Mouse (Mus musculus): ENCODE data around the gene Chaf1a. TPM values are rescaled to one million over a fixed set of nuclear protein-coding genes. Genes with fewer than 3 reads are reported as not detected.

Chaf1a gene
- polyA plus RNA-seq, 1 experiment from 2014 or later: 3.0 TPM

GRCm38 (mm10) chr17:56034726-56035100, 5.5 kb upstream of the Chaf1a start:
- H3K4me1 ChIP-seq (ENCODE audit: insufficient read depth, low read depth, low read length): peaks cover 14% of the 10 kb centered on the region; the same call in 1 of the 2 replicates
- DNase-seq (ENCODE audit: low spot score) (no peak), ATAC-seq (no peak)
- H3K27ac ChIP-seq (ENCODE audit: low read length): no peak overlapping the region
- H3K9me3 ChIP-seq (ENCODE audit: low read length): no peaks in the 10 kb centered on the region
- 81% methylated on average over 6 of the region's 6 CpGs for WGBS
- TF ChIP-seq CTCF (IDR thresholded peaks at IDR 0.05): no peak
- TF ChIP-seq EP300 (IDR thresholded peaks at IDR 0.05): no peak
- no peak overlapping the region for H3K4me3 ChIP-seq (ENCODE audit: low read depth, low read length)
- H3K9ac ChIP-seq (replicated peaks; ENCODE audit: low read depth): no peak overlapping the region
- no peaks in the 10 kb centered on the region for H3K36me3 ChIP-seq (ENCODE audit: insufficient read depth, low read length)
- no peaks in the 10 kb centered on the region for H3K27me3 ChIP-seq (replicated peaks; ENCODE audit: insufficient read depth, low read length)
- peak overlapping the region; percentile 73 for H3K4me2 ChIP-seq (replicated peaks; ENCODE audit: low read depth, low read length)

- ATAC-seq (no peak), DNase-seq (ENCODE audit: low spot score) (no peak)
- Histone ChIP-seq H3K27me3 (replicated peaks; ENCODE audit: insufficient read depth, low read length) (no peaks in the 10 kb centered on the region), H3K36me3 (ENCODE audit: insufficient read depth, low read length) (no peaks in the 10 kb centered on the region), H3K4me3 (ENCODE audit: low read depth, low read length) (peak overlapping the region; percentile 88; the same call in 1 of the 2 replicates), H3K27ac (ENCODE audit: low read length) (no peak overlapping the region), H3K4me1 (ENCODE audit: insufficient read depth, low read depth, low read length) (peaks cover 14% of the 10 kb centered on the region; the same call in 1 of the 2 replicates), H3K9me3 (ENCODE audit: low read length) (no peaks in the 10 kb centered on the region), H3K4me2 (replicated peaks; ENCODE audit: low read depth, low read length) (peak overlapping the region; percentile 73), H3K9ac (replicated peaks; ENCODE audit: low read depth) (peak overlapping the region; percentile 16; the same call in 1 of the 2 replicates)
- 51% methylated on average over 4 of the region's 4 CpGs for WGBS
- no peak for TF ChIP-seq EP300 (IDR thresholded peaks at IDR 0.05)
- no peak for TF ChIP-seq CTCF (IDR thresholded peaks at IDR 0.05)
Observed at GRCm38 (mm10) chr17:56035216-56035615, 5.0 kb upstream of the Chaf1a start.

GRCm38 (mm10) chr17:56036176-56036900, 3.9 kb upstream of the Chaf1a start, which contains the start of gene Sh3gl1:
Gene Sh3gl1 (minus strand): TSS chr17:56036635.
- DNase-seq (ENCODE audit: low spot score): peak; percentile 99
- whole genome bisulfite sequencing: under 1% methylated on average over 73 of the region's 74 CpGs
- peak within 1 kb of the TSS; percentile 93 for H3K9ac ChIP-seq (replicated peaks; ENCODE audit: low read depth)
- peak within 1 kb of the TSS; percentile 88 for H3K4me3 ChIP-seq (ENCODE audit: low read depth, low read length)
- no peaks in the 10 kb centered on the region for H3K27me3 ChIP-seq (replicated peaks; ENCODE audit: insufficient read depth, low read length)
- H3K27ac ChIP-seq (ENCODE audit: low read length): peak within 1 kb of the TSS; percentile 95
- H3K4me2 ChIP-seq (replicated peaks; ENCODE audit: low read depth, low read length): peak within 1 kb of the TSS; percentile 73
- no peaks in the 10 kb centered on the region for H3K36me3 ChIP-seq (ENCODE audit: insufficient read depth, low read length)
- peaks cover 19% of the 10 kb centered on the region; the same call in 1 of the 2 replicates for H3K4me1 ChIP-seq (ENCODE audit: insufficient read depth, low read depth, low read length)
- H3K9me3 ChIP-seq (ENCODE audit: low read length): no peaks in the 10 kb centered on the region
- peak; percentile 92 for ATAC-seq
- TF ChIP-seq EP300 (IDR thresholded peaks at IDR 0.05) (peak; percentile 48; the same call in 1 of the 2 replicates), CTCF (IDR thresholded peaks at IDR 0.05) (peak; percentile 100)

GRCm38 (mm10) chr17:56036901-56037287, 3.3 kb upstream of the Chaf1a start:
- peak overlapping the region; percentile 73 for H3K4me2 ChIP-seq (replicated peaks; ENCODE audit: low read depth, low read length)
- H3K27me3 ChIP-seq (replicated peaks; ENCODE audit: insufficient read depth, low read length): no peaks in the 10 kb centered on the region
- no peaks in the 10 kb centered on the region for H3K9me3 ChIP-seq (ENCODE audit: low read length)
- H3K4me1 ChIP-seq (ENCODE audit: insufficient read depth, low read depth, low read length): peaks cover 19% of the 10 kb centered on the region; the same call in 1 of the 2 replicates
- no peaks in the 10 kb centered on the region for H3K36me3 ChIP-seq (ENCODE audit: insufficient read depth, low read length)
- DNase-seq (ENCODE audit: low spot score) (no peak), ATAC-seq (no peak)
- no peak for TF ChIP-seq CTCF (IDR thresholded peaks at IDR 0.05)
- no peak for TF ChIP-seq EP300 (IDR thresholded peaks at IDR 0.05)
- 33% methylated on average over 13 of the region's 13 CpGs for WGBS
- no peak overlapping the region for H3K27ac ChIP-seq (ENCODE audit: low read length)
- no peak overlapping the region for H3K9ac ChIP-seq (replicated peaks; ENCODE audit: low read depth)
- H3K4me3 ChIP-seq (ENCODE audit: low read depth, low read length): peak overlapping the region; percentile 88

GRCm38 (mm10) chr17:56038583-56039261, 1.5 kb upstream of the Chaf1a start:
- 77% methylated on average over 8 of the region's 8 CpGs for WGBS
- ATAC-seq: no peak

GRCm38 (mm10) chr17:56039345-56039744, 894 bp upstream of the Chaf1a start:
- no peaks in the 10 kb centered on the region for H3K36me3 ChIP-seq (ENCODE audit: insufficient read depth, low read length)
- DNase-seq (ENCODE audit: low spot score) (no peak), ATAC-seq (no peak)
- no peak overlapping the region for H3K4me3 ChIP-seq (ENCODE audit: low read depth, low read length)
- no peaks in the 10 kb centered on the region for H3K27me3 ChIP-seq (replicated peaks; ENCODE audit: insufficient read depth, low read length)
- 70% methylated on average over 4 of the region's 4 CpGs for WGBS
- no peak overlapping the region for H3K9ac ChIP-seq (replicated peaks; ENCODE audit: low read depth)
- H3K27ac ChIP-seq (ENCODE audit: low read length): no peak overlapping the region
- H3K4me1 ChIP-seq (ENCODE audit: insufficient read depth, low read depth, low read length): peaks cover 19% of the 10 kb centered on the region; the same call in 1 of the 2 replicates
- no peak for TF ChIP-seq CTCF (IDR thresholded peaks at IDR 0.05)
- TF ChIP-seq EP300 (IDR thresholded peaks at IDR 0.05): no peak
- no peak overlapping the region for H3K4me2 ChIP-seq (replicated peaks; ENCODE audit: low read depth, low read length)
- no peaks in the 10 kb centered on the region for H3K9me3 ChIP-seq (ENCODE audit: low read length)

More at GRCm38 (mm10) chr17:56038583-56039261, 1.5 kb upstream of the Chaf1a start:
- no peaks in the 10 kb centered on the region for H3K27me3 ChIP-seq (replicated peaks; ENCODE audit: insufficient read depth, low read length)
- no peak overlapping the region for H3K4me3 ChIP-seq (ENCODE audit: low read depth, low read length)
- no peak for DNase-seq (ENCODE audit: low spot score)
- TF ChIP-seq EP300 (IDR thresholded peaks at IDR 0.05) (0 out of 2 replicates have a peak, but pooled peaks have one; percentile 44), CTCF (IDR thresholded peaks at IDR 0.05) (no peak)
- H3K4me2 ChIP-seq (replicated peaks; ENCODE audit: low read depth, low read length): no peak overlapping the region
- peaks cover 19% of the 10 kb centered on the region; the same call in 1 of the 2 replicates for H3K4me1 ChIP-seq (ENCODE audit: insufficient read depth, low read depth, low read length)
- no peaks in the 10 kb centered on the region for H3K36me3 ChIP-seq (ENCODE audit: insufficient read depth, low read length)
- H3K27ac ChIP-seq (ENCODE audit: low read length): no peak overlapping the region
- no peaks in the 10 kb centered on the region for H3K9me3 ChIP-seq (ENCODE audit: low read length)
- H3K9ac ChIP-seq (replicated peaks; ENCODE audit: low read depth): no peak overlapping the region

All from lung, postnatal 0 days (tissue).